8 mouse cellular contexts compared by ENCODE assay signal in the genomic region with DNA sequence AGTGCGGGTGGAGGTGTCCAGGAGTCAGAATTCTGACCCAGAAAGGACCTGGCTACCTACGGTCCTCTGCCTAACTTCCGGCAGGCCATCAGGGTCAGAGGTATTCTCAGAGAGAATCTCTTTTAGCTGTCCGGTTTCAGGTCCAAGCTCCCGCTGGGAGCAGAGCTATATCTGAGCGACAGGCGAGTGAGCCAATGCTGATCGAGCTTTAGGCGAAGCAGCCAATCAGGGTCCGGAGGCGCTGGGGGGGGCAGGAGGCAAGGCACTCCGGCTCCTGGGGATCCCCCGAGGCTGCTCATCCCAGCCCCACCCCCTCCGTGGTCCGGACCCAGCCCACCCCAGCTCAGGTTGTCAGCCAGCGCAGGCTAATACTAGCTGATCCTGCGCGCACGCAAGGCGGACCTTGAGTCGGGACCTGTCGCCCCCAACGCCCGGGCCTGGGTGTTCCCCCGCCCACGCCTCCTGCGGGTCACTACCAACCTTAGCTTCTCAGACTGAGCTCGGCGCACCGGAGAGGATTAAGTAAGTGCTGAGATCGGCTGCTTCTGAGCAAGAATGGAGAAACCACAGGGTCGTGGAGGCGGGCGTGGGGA. TPM values are rescaled to one million over a fixed set of nuclear protein-coding genes. Genes with fewer than 3 reads are reported as not detected.
DNase-seq lines count a peak whose midpoint lies in the region; ATAC-seq and TF ChIP-seq lines count a peak whose summit lies in the region.

TSS of gene 6430571L13Rik (plus strand) at position 336 of the 593 bp plus-strand sequence.

- peaks cover 25% of the 10 kb centered on the region for H3K4me1 ChIP-seq in forebrain, embryonic 12.5 days
- H3K4me1 ChIP-seq in liver, postnatal 0 days (ENCODE audit: insufficient read depth) = peaks cover 13% of the 10 kb centered on the region
- H3K4me1 ChIP-seq in neural tube, embryonic 14.5 days (ENCODE audit: control insufficient read depth, insufficient read depth, low read length) = peaks cover 20% of the 10 kb centered on the region

- H3K4me3 ChIP-seq in forebrain, embryonic 12.5 days (replicated peaks) = peak within 1 kb of the TSS; percentile 59
- H3K4me3 ChIP-seq in liver, postnatal 0 days (ENCODE audit: low read depth, low read length) = peak within 1 kb of the TSS; percentile 63
- H3K4me3 ChIP-seq in neural tube, embryonic 14.5 days (ENCODE audit: low read depth, low read length) = peak within 1 kb of the TSS; percentile 64

- peak; percentile 38 to 61 for DNase-seq in CD8-positive naive resting alpha-beta T cell, adult 2 months (ENCODE audit: low read depth in 2 of 2, low spot score in 2 of 2)
- DNase-seq in c-Kit-negative CD71-positive TER-119-positive erythroid progenitor cells, embryonic 14.5 days (ENCODE audit: low read depth, low spot score) = peak; percentile 36
- peak; percentile 95 to 96 for DNase-seq in heart, postnatal 10 days
- peak; percentile 82 for DNase-seq in large intestine, adult 2 months (ENCODE audit: low read depth, low spot score)
- DNase-seq in liver, postnatal 0 days = peak; percentile 90
- DNase-seq in testis, postnatal 10 days (ENCODE audit: low spot score) = peak; percentile 95

- H3K27ac ChIP-seq in forebrain, embryonic 12.5 days = no peak within 1 kb of the TSS
- H3K27ac ChIP-seq in liver, postnatal 0 days (ENCODE audit: low read depth) = no peak within 1 kb of the TSS
- H3K27ac ChIP-seq in neural tube, embryonic 14.5 days (ENCODE audit: low read depth, low read length) = peak within 1 kb of the TSS; percentile 55

- peak within 1 kb of the TSS; percentile 69 for H3K4me2 ChIP-seq in forebrain, embryonic 12.5 days
- H3K4me2 ChIP-seq in liver, postnatal 0 days (ENCODE audit: low read depth, low read length) = peak within 1 kb of the TSS; percentile 89
- peak within 1 kb of the TSS; percentile 79 for H3K4me2 ChIP-seq in neural tube, embryonic 14.5 days (ENCODE audit: low read depth, low read length)

- intact Hi-C loops in heart, postnatal 10 days (cut with DNase I) = loop anchor here (5.0 to 10.0 kb wide), 2 partner anchors 176 to 448 kb away; partner anchors contain the start of gene Manf

- no peaks in the 10 kb centered on the region for H3K9me3 ChIP-seq in forebrain, embryonic 12.5 days
- no peaks in the 10 kb centered on the region for H3K9me3 ChIP-seq in liver, postnatal 0 days (ENCODE audit: low read length)
- H3K9me3 ChIP-seq in neural tube, embryonic 14.5 days (ENCODE audit: control insufficient read depth, low read length) = no peaks in the 10 kb centered on the region

- TF ChIP-seq EP300 in liver, postnatal 0 days (IDR thresholded peaks at IDR 0.05; ENCODE audit: low read depth) = no peak

- TF ChIP-seq CTCF in liver, postnatal 0 days (IDR thresholded peaks at IDR 0.05; ENCODE audit: low read depth) = no peak

- peak within 1 kb of the TSS; percentile 62 for H3K9ac ChIP-seq in forebrain, embryonic 12.5 days
- peak within 1 kb of the TSS; percentile 59 for H3K9ac ChIP-seq in liver, postnatal 0 days (replicated peaks)
- H3K9ac ChIP-seq in neural tube, embryonic 14.5 days (replicated peaks; ENCODE audit: low read depth, low read length) = peak within 1 kb of the TSS; percentile 73

- peaks cover 21% of the 10 kb centered on the region for H3K27me3 ChIP-seq in forebrain, embryonic 12.5 days
- H3K27me3 ChIP-seq in liver, postnatal 0 days (ENCODE audit: insufficient read depth, low read length) = peaks cover 7% of the 10 kb centered on the region; the same call in 1 of the 2 replicates
- H3K27me3 ChIP-seq in neural tube, embryonic 14.5 days (ENCODE audit: control insufficient read depth, insufficient read depth, low read length) = no peaks in the 10 kb centered on the region

- no peaks in the 10 kb centered on the region for H3K36me3 ChIP-seq in forebrain, embryonic 12.5 days (replicated peaks)
- H3K36me3 ChIP-seq in liver, postnatal 0 days (replicated peaks; ENCODE audit: insufficient read depth, low read length) = no peaks in the 10 kb centered on the region
- H3K36me3 ChIP-seq in neural tube, embryonic 14.5 days (ENCODE audit: control insufficient read depth, insufficient read depth, low read length) = no peaks in the 10 kb centered on the region

- ATAC-seq in forebrain, embryonic 12.5 days (ENCODE audit: low FRiP score) = peak; percentile 94
- peak; percentile 85 for ATAC-seq in liver, postnatal 0 days
- ATAC-seq in neural tube, embryonic 14.5 days (ENCODE audit: low read depth) = peak; percentile 93

- under 1% methylated on average over 34 of the region's 34 CpGs for WGBS in forebrain, embryonic 12.5 days
- under 1% methylated on average over 34 of the region's 34 CpGs for WGBS in large intestine, adult 2 months
- under 1% methylated on average over 34 of the region's 34 CpGs for WGBS in liver, postnatal 0 days (ENCODE audit: insufficient replicate concordance)
- WGBS in neural tube, embryonic 14.5 days = under 1% methylated on average over 34 of the region's 34 CpGs

RNA-seq across cellular contexts. Expression of gene 6430571L13Rik, which starts in this region (rescaled TPM):
- 2.2 and 2.9 TPM in 2 replicates for polyA plus RNA-seq in forebrain, embryonic 12.5 days (2016; fragmentation: Nextera tagmentation; extraction: Ambion mirVana)
- total RNA-seq in heart, postnatal 10 days (2021) = 10 to 100 TPM in 1 of 2 experiments, 1 to 10 TPM in 1; 8.9 to 11.4 TPM
- 0.05 and 0.16 TPM in 2 replicates for polyA plus RNA-seq in large intestine, adult 2 months (2012; rRNA removed)
- 0.14 and 0.22 TPM in 2 replicates for polyA plus RNA-seq in liver, postnatal 0 days (2015; fragmentation: Nextera tagmentation; extraction: Ambion mirVana)
- polyA plus RNA-seq in neural tube, embryonic 14.5 days (2014; fragmentation: Nextera tagmentation; extraction: Ambion mirVana) = 4.3 and 7.3 TPM in 2 replicates

Comparison
In these comparisons a context has a peak if more than half of its experiments do, and no peak if none do; other contexts are left out.
1. Peak in DNase-seq in large intestine, adult 2 months; RNA of the gene not detected or under 1 TPM.
2. Peak in DNase-seq, ATAC-seq, H3K4me3 ChIP-seq, H3K9ac ChIP-seq and H3K4me2 ChIP-seq in liver, postnatal 0 days; RNA of the gene not detected or under 1 TPM.
3. DNase-seq: peak in every context shown above with its lines; median percentile 96 in heart, postnatal 10 days; 95 in testis, postnatal 10 days; 90 in liver, postnatal 0 days; 82 in large intestine, adult 2 months; 50 in CD8-positive naive resting alpha-beta T cell, adult 2 months; 36 in c-Kit-negative CD71-positive TER-119-positive erythroid progenitor cells, embryonic 14.5 days.